Mouse (Mus musculus) induced T-regulatory cell, adult 2 months (primary cell): ENCODE data around the gene Wdr38.

ENCODE experiments used
- DNase-seq: peaks from one replicate; pipeline ENCODE4 v3.0.0-alpha.2; 2012; ENCODE audit warnings: low read depth

The Wdr38 gene

GRCm38 (mm10) chr2:38997386-38998374, at the start of gene Wdr38:
Gene Wdr38, plus strand, starts transcription at chr2:38997476.
- peak; percentile 93 for DNase-seq

GRCm38 (mm10) chr2:38947566-38947965, 49.7 kb upstream of the Wdr38 start:
- DNase-seq, result no peak

- DNase-seq, result no peak
Measured at GRCm38 (mm10) chr2:38950281-38950719, 47.0 kb upstream of the Wdr38 start.

DNA sequence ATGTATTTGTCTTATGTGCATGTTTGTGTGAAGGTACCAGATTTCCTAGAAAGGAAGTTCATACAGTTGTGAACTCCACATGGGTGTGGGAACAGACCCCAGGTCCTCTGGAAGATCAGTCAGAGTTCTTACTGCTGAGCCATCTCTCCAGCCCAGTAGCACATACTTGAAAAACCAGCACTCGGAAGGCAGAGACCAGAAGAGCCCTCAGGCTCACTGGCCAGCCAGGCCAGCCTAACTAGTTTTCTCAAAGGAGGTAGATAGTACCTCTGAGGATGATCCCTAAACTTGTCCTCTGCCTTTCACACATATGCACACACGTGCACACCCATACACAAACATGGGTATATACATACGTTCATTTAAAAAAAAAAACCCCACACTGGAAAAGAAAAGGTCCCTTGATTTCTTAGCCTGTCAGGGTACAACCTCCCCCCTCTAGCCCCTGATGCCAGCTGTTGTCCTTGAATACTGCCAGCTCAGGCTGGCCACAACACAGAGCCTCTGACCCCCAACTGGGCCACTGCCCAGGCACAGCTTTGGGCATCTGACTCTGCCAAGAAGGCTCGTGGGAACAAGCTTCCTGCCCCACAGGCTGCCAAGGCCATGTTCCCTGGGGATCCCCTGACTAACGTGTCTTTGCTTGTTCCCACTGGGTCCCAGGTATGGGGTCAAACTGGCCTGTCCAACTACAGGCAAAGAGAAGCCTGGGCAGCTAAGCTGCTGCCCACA, 44.0 kb upstream of the Wdr38 start:
- DNase-seq, result no peak

DNA sequence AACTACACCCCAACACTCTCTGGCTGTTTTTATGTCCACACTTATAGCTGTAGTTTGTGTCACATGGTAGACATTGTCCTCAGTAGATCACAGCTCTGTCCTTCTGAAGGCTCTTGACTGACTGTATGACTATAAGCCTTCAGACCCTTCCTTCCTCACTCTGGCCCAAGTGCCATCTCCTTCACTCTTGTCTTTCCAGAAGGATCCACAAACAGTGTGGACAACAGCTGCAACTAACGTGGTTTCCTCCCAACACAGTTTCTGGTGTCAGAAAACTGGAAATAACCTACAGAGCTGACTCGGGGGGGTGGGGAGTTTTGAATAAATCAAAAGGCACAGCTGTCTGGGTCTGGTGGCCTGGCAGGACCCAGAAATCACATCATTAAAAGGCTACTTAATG, 41.2 kb upstream of the Wdr38 start:
- DNase-seq, result no peak

- DNase-seq, result no peak
Measured at GRCm38 (mm10) chr2:38957671-38958223, 39.5 kb upstream of the Wdr38 start.

GRCm38 (mm10) chr2:38964198-38964597, 33.1 kb upstream of the Wdr38 start:
- DNase-seq, result no peak

DNA sequence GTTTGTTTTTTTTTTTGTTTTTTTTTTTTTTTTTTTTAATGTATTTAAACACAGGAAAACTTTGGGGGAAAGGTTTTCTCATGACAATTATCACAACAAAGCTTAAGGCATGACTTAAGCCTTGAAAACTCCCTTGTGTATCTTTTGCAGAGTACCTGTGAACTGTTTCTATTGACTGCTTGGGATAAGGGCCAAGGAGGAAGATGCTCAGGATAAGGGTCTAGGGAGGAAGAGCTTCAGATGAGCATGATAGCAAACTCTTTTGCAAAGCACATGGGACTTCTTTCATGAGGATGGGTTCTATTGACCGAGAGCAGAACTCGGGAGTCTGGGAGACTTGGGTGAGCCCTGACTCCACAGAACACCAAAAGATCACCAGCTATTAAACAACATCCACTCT, 27.6 kb upstream of the Wdr38 start:
- DNase-seq, result no peak

GRCm38 (mm10) chr2:38970057-38970456, 27.2 kb upstream of the Wdr38 start:
- DNase-seq, result no peak

DNA sequence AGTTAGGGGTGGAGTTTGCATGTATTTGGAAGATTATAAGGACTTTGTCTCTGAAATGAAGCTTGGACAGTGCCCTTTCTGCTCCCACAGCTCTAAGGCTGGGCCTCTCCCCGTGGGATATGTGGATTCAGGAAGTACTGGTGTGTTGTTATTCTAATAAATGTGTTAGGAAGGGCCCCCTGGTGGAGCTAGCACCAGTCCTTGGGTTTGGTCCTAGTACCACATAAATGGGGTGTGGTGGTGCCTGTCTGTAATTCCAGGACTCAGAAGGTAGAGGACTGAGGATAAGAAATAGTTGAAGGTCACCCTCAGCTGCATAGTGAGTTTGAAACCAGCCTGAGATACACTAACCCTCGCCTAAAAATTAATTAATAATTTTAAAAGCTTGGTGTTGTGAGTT, 24.1 kb upstream of the Wdr38 start:
- no peak for DNase-seq

GRCm38 (mm10) chr2:38973701-38974100, 23.6 kb upstream of the Wdr38 start:
- no peak for DNase-seq

DNA sequence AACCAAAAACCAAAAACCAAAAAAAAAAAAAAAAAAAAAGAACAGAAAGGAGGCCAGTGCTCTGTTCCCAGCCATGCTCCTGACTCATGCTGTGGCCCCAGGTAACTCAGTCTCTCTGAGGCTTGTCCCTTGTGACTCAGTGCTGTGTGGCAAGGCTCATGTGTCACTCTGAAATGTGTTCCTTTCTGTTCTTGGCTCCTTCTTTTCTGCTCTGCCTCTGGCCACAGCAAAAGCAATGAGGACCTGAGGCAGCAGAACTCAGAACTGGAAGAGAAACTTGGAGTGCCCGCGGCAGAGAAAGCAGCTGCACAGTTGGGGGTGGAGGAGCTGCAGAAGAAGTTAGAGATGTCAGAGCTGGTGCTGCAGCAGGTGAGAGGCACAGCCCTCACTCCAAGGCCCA, 23.1 kb upstream of the Wdr38 start:
- DNase-seq, result no peak

DNA sequence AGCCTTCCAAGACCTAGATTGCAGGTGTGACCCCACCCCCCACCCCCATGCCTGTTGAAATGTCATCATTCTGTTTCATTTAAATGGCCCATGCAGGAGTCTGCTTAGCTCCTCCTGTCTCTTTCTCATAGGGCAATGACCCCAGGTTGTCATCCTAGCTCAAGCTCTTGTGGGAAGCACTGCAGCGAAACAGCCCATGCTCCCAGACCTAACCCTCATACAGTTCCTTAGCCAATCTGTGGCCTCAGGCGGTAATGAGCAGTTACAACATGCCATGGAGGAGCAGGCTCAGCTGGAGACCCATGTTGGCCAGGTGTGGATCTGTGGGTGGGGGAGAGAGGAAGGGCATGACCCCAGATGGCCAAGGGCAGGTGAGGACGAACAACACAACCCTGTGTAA, 22.1 kb upstream of the Wdr38 start:
- no peak for DNase-seq

DNA sequence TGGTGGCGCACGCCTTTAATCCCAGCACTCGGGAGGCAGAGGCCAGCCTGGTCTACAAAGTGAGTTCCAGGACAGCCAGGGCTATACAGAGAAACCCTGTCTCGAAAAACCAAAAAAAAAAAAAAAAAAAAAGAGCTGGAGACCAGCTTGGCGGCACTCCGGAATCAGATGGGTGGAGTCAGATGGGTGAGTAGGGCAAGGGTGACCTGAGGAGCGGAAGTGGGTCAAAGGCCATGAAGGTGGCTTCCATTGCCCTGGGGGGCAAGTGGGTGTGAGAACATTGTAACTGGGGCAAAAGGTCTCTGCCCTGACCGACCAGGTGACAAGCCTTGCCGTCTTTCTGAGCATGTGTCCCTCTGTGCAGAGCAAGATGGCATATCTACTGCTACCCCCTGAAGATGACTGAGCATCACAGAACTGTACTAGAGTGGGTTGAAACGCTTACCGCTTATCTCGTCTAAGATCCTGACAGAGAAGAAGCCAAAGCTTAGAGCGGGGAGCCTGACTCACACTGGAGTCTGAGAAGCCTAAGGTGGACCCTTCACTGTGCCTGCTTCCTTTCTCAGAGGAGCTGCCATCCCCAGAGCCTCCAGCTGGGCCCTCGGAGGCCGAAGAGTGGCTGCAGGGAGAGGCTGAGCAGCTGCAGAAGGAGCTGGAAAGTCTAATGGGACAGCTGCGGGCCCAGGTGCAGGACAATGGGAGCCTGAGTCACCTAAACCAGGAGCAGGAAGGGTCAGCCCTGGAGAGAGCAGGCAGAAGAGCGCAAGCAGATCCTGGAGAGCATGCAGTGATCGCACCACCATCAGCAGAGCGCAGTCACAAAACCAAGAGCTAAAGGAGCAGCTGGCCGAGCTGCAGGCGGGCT, 21.1 kb upstream of the Wdr38 start:
- no peak for DNase-seq

- no peak for DNase-seq
Measured at GRCm38 (mm10) chr2:38977837-38978236, 19.4 kb upstream of the Wdr38 start.

DNA sequence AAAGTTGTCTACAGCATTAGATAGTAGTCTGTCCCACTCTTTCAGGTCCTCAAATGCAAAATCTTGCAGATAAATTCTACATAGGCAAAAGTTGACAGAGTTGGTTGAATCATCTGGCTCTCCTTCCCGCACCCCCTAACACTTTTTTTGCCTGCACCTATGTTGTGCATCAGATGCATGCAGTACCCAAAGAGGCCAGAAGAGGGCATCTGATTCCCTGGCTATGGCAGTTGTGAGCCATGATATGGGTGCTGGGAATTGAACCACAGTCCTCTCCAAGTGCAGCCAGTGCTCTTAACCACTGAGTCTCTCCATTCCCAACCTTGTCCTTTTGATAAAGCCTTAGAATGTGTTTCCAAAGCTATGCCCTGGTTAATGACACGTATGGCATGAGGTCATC, 13.8 kb upstream of the Wdr38 start:
- peak; percentile 29 for DNase-seq

DNA sequence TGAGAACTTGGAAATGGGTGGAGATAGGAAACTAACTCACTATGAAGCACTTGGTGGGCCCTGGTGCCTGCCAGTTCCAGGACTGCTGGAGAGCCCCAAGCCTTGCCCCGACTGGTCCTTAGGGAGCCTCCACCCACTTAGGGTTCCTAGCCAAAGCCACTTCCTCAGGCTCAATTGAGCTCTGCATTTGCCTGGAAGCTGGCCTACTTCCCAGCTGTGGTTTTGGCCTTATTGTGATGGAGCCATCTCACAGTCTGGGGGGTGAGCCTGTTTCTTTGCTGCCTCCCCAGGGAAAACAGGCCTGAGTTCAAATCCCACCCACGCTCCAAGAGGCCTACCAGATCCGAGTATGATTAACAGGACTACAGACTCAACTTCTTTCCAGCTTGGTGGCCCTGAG, 10.7 kb upstream of the Wdr38 start:
- DNase-seq, result no peak

DNA sequence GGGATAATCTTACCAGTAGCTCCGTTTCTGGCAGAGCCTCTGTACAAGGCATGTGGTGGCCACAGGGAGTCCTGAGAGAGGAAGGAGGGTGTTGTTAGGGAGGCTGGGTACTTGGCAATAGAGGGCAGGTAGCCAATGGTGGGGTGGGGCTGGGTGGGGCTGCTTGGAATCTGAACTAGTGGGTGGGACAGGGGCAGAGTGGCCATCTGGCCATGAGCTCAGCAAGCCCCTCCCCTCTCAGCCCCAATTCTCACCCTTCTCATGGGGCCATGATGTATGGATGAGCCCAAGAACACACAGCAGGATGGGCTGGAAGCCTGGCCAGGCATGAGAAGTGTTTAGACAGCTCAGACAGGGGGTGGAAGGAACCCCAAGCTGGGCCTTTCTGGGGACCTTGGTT, 9.9 kb upstream of the Wdr38 start:
- DNase-seq, result no peak

GRCm38 (mm10) chr2:38987803-38988510, 9.3 kb upstream of the Wdr38 start:
- DNase-seq, result no peak

- no peak for DNase-seq
Measured at GRCm38 (mm10) chr2:38988929-38989328, 8.3 kb upstream of the Wdr38 start.

DNA sequence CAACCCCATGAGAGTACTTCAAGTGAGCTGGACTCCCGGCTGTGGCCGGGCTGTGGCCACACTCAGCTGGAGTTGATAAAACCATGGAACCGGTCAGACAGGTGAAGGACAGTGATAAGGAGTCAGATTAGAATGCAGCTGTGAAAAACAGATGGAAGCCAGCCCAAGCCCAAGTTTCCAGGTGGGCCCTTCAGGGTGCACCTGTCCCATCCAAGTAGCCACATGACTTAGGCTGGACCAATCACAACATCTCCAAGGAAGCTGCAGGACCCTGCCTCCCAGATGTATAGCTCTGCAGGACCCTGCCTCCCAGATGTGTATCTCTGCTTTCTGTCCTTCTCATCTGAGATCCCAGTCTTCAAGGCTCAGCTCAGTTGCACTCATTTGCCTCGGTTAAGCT, 5.3 kb upstream of the Wdr38 start:
- no peak for DNase-seq
